Mouse (Mus musculus): ENCODE measurements around the gene Tstd3. TPM values are rescaled to one million over a fixed set of nuclear protein-coding genes. Genes with fewer than 3 reads are reported as not detected.

The Tstd3 gene
- polyA plus RNA-seq (2014; fragmentation: Illumina TruSeq; extraction: RNeasy Lipid Tissue Mini Kit (QIAGEN cat#74804); ENCODE audit: low replicate concordance) = 129 TPM

GRCm38 (mm10) chr4:21766863-21767304 lies at the start of gene Tstd3, which contains the start of gene Usp45:
Gene Tstd3 (minus strand): TSS chr4:21767212.
Gene Usp45 (plus strand): TSS chr4:21767156.

GRCm38 (mm10) chr4:21727615-21728165 lies 39.3 kb downstream of the Tstd3 start, which contains the start of gene Ccnc:
Gene Ccnc (plus strand): TSS chr4:21727701.

Other genes starting within 250 kb of the Tstd3 start
- not detected for gene Prdm13, start 81.2 kb downstream of the Tstd3 start, polyA plus RNA-seq (2014; fragmentation: Illumina TruSeq; extraction: RNeasy Lipid Tissue Mini Kit (QIAGEN cat#74804); ENCODE audit: low replicate concordance)
- gene Ccnc, start 39.5 kb downstream of the Tstd3 start, polyA plus RNA-seq (2014; fragmentation: Illumina TruSeq; extraction: RNeasy Lipid Tissue Mini Kit (QIAGEN cat#74804); ENCODE audit: low replicate concordance) = 65.4 TPM
- 49.9 TPM for gene Usp45, start 56 bp downstream of the Tstd3 start, polyA plus RNA-seq (2014; fragmentation: Illumina TruSeq; extraction: RNeasy Lipid Tissue Mini Kit (QIAGEN cat#74804); ENCODE audit: low replicate concordance)
- 184 TPM for gene Pnisr, start 80.4 kb upstream of the Tstd3 start, polyA plus RNA-seq (2014; fragmentation: Illumina TruSeq; extraction: RNeasy Lipid Tissue Mini Kit (QIAGEN cat#74804); ENCODE audit: low replicate concordance)
- 7.4 TPM for gene Coq3, start 112.5 kb upstream of the Tstd3 start, polyA plus RNA-seq (2014; fragmentation: Illumina TruSeq; extraction: RNeasy Lipid Tissue Mini Kit (QIAGEN cat#74804); ENCODE audit: low replicate concordance)
- gene Faxc, start 164.1 kb upstream of the Tstd3 start, polyA plus RNA-seq (2014; fragmentation: Illumina TruSeq; extraction: RNeasy Lipid Tissue Mini Kit (QIAGEN cat#74804); ENCODE audit: low replicate concordance) = 1.4 TPM